Mouse (Mus musculus): ENCODE results near the gene Gm49366. TPM values are rescaled to one million over a fixed set of nuclear protein-coding genes. Genes with fewer than 3 reads are reported as not detected.

The Gm49366 gene
- polyA plus RNA-seq, 1 experiment from 2014 or later = not detected

GRCm38 (mm10) chr12:84053679-84054391 is 15.1 kb downstream of the Gm49366 start:
- Histone ChIP-seq H3K4me3 (ENCODE audit: low read depth, low read length) (peak overlapping the region; percentile 38), H3K27ac (replicated peaks; ENCODE audit: low read depth, low read length) (no peak overlapping the region), H3K9me3 (replicated peaks; ENCODE audit: control insufficient read depth, low read length) (no peaks in the 10 kb centered on the region), H3K9ac (replicated peaks; ENCODE audit: low read length) (peak overlapping the region; percentile 50), H3K4me1 (ENCODE audit: control insufficient read depth, insufficient read depth, low read length) (no peaks in the 10 kb centered on the region), H3K4me2 (ENCODE audit: low read depth, low read length) (peak overlapping the region; percentile 78), H3K36me3 (replicated peaks; ENCODE audit: control insufficient read depth, insufficient read depth, low read depth, low read length) (no peaks in the 10 kb centered on the region), H3K27me3 (ENCODE audit: control insufficient read depth, insufficient read depth, low read length) (peaks cover 6% of the 10 kb centered on the region; the same call in 1 of the 2 replicates)
- no peak for ATAC-seq (replicated peaks; ENCODE audit: insufficient number of reproducible peaks, low FRiP score, low TSS enrichment, low read depth)
- 3% methylated on average over 40 of the region's 46 CpGs for WGBS
- peak; percentile 62 for DNase-seq (ENCODE audit: low spot score)

GRCm38 (mm10) chr12:84060946-84061345 is 22.2 kb downstream of the Gm49366 start:
- H3K27me3 ChIP-seq (ENCODE audit: control insufficient read depth, insufficient read depth, low read length) = no peaks in the 10 kb centered on the region
- no peak overlapping the region for H3K9ac ChIP-seq (replicated peaks; ENCODE audit: low read length)
- H3K36me3 ChIP-seq (replicated peaks; ENCODE audit: control insufficient read depth, insufficient read depth, low read depth, low read length) = no peaks in the 10 kb centered on the region
- ATAC-seq (replicated peaks; ENCODE audit: insufficient number of reproducible peaks, low FRiP score, low TSS enrichment, low read depth) (no peak), DNase-seq (ENCODE audit: low spot score) (no peak)
- no peak overlapping the region for H3K27ac ChIP-seq (replicated peaks; ENCODE audit: low read depth, low read length)
- no peak overlapping the region for H3K4me2 ChIP-seq (ENCODE audit: low read depth, low read length)
- no peaks in the 10 kb centered on the region for H3K9me3 ChIP-seq (replicated peaks; ENCODE audit: control insufficient read depth, low read length)
- 25% methylated on average over 2 of the region's 2 CpGs for WGBS
- no peaks in the 10 kb centered on the region for H3K4me1 ChIP-seq (ENCODE audit: control insufficient read depth, insufficient read depth, low read length)
- H3K4me3 ChIP-seq (ENCODE audit: low read depth, low read length) = no peak overlapping the region

GRCm38 (mm10) chr12:84062336-84062735 is 23.6 kb downstream of the Gm49366 start:
- H3K9me3 ChIP-seq (replicated peaks; ENCODE audit: control insufficient read depth, low read length) = no peaks in the 10 kb centered on the region

GRCm38 (mm10) chr12:84063228-84063627 is 24.5 kb downstream of the Gm49366 start:
- Histone ChIP-seq H3K4me3 (ENCODE audit: low read depth, low read length) (no peak overlapping the region), H3K27ac (replicated peaks; ENCODE audit: low read depth, low read length) (no peak overlapping the region), H3K27me3 (ENCODE audit: control insufficient read depth, insufficient read depth, low read length) (no peaks in the 10 kb centered on the region; the same call in 1 of the 2 replicates), H3K36me3 (replicated peaks; ENCODE audit: control insufficient read depth, insufficient read depth, low read depth, low read length) (no peaks in the 10 kb centered on the region), H3K4me1 (ENCODE audit: control insufficient read depth, insufficient read depth, low read length) (no peaks in the 10 kb centered on the region), H3K9me3 (replicated peaks; ENCODE audit: control insufficient read depth, low read length) (no peaks in the 10 kb centered on the region), H3K9ac (replicated peaks; ENCODE audit: low read length) (no peak overlapping the region), H3K4me2 (ENCODE audit: low read depth, low read length) (no peak overlapping the region)
- WGBS = 67% methylated on average over 5 of the region's 5 CpGs
- no peak for ATAC-seq (replicated peaks; ENCODE audit: insufficient number of reproducible peaks, low FRiP score, low TSS enrichment, low read depth)
- DNase-seq (ENCODE audit: low spot score) = no peak

More at GRCm38 (mm10) chr12:84062336-84062735, 23.6 kb downstream of the Gm49366 start:
- Histone ChIP-seq H3K4me3 (ENCODE audit: low read depth, low read length) (no peak overlapping the region), H3K9ac (replicated peaks; ENCODE audit: low read length) (no peak overlapping the region), H3K27me3 (ENCODE audit: control insufficient read depth, insufficient read depth, low read length) (no peaks in the 10 kb centered on the region), H3K36me3 (replicated peaks; ENCODE audit: control insufficient read depth, insufficient read depth, low read depth, low read length) (no peaks in the 10 kb centered on the region), H3K27ac (replicated peaks; ENCODE audit: low read depth, low read length) (no peak overlapping the region), H3K4me1 (ENCODE audit: control insufficient read depth, insufficient read depth, low read length) (no peaks in the 10 kb centered on the region), H3K4me2 (ENCODE audit: low read depth, low read length) (no peak overlapping the region)
- ATAC-seq (replicated peaks; ENCODE audit: insufficient number of reproducible peaks, low FRiP score, low TSS enrichment, low read depth) (no peak), DNase-seq (ENCODE audit: low spot score) (no peak)
- 91% methylated on average over 20 of the region's 20 CpGs for WGBS

GRCm38 (mm10) chr12:84063833-84064232 is 25.1 kb downstream of the Gm49366 start:
- Histone ChIP-seq H3K27ac (replicated peaks; ENCODE audit: low read depth, low read length) (no peak overlapping the region), H3K4me3 (ENCODE audit: low read depth, low read length) (no peak overlapping the region), H3K9me3 (replicated peaks; ENCODE audit: control insufficient read depth, low read length) (no peaks in the 10 kb centered on the region), H3K4me2 (ENCODE audit: low read depth, low read length) (no peak overlapping the region), H3K9ac (replicated peaks; ENCODE audit: low read length) (no peak overlapping the region), H3K4me1 (ENCODE audit: control insufficient read depth, insufficient read depth, low read length) (no peaks in the 10 kb centered on the region), H3K36me3 (replicated peaks; ENCODE audit: control insufficient read depth, insufficient read depth, low read depth, low read length) (no peaks in the 10 kb centered on the region), H3K27me3 (ENCODE audit: control insufficient read depth, insufficient read depth, low read length) (peaks cover 3% of the 10 kb centered on the region; the same call in 1 of the 2 replicates)
- ATAC-seq (replicated peaks; ENCODE audit: insufficient number of reproducible peaks, low FRiP score, low TSS enrichment, low read depth) (no peak), DNase-seq (ENCODE audit: low spot score) (no peak)
- WGBS = 85% methylated on average over 2 of the region's 2 CpGs

- WGBS = 74% methylated on average over 8 of the region's 8 CpGs
- Histone ChIP-seq H3K36me3 (replicated peaks; ENCODE audit: control insufficient read depth, insufficient read depth, low read depth, low read length) (no peaks in the 10 kb centered on the region), H3K4me2 (ENCODE audit: low read depth, low read length) (no peak overlapping the region), H3K4me1 (ENCODE audit: control insufficient read depth, insufficient read depth, low read length) (no peaks in the 10 kb centered on the region), H3K27ac (replicated peaks; ENCODE audit: low read depth, low read length) (no peak overlapping the region), H3K27me3 (ENCODE audit: control insufficient read depth, insufficient read depth, low read length) (peaks cover 7% of the 10 kb centered on the region; the same call in 1 of the 2 replicates), H3K9ac (replicated peaks; ENCODE audit: low read length) (no peak overlapping the region), H3K4me3 (ENCODE audit: low read depth, low read length) (no peak overlapping the region), H3K9me3 (replicated peaks; ENCODE audit: control insufficient read depth, low read length) (no peaks in the 10 kb centered on the region)
- DNase-seq (ENCODE audit: low spot score) (no peak), ATAC-seq (replicated peaks; ENCODE audit: insufficient number of reproducible peaks, low FRiP score, low TSS enrichment, low read depth) (no peak)
These were observed 25.9 kb downstream of the Gm49366 start for GRCm38 (mm10) chr12:84064621-84065020.

- Histone ChIP-seq H3K9me3 (replicated peaks; ENCODE audit: control insufficient read depth, low read length) (no peaks in the 10 kb centered on the region), H3K4me1 (ENCODE audit: control insufficient read depth, insufficient read depth, low read length) (no peaks in the 10 kb centered on the region), H3K36me3 (replicated peaks; ENCODE audit: control insufficient read depth, insufficient read depth, low read depth, low read length) (no peaks in the 10 kb centered on the region), H3K4me3 (ENCODE audit: low read depth, low read length) (no peak overlapping the region), H3K4me2 (ENCODE audit: low read depth, low read length) (no peak overlapping the region), H3K27me3 (ENCODE audit: control insufficient read depth, insufficient read depth, low read length) (peaks cover 7% of the 10 kb centered on the region; the same call in 1 of the 2 replicates), H3K9ac (replicated peaks; ENCODE audit: low read length) (no peak overlapping the region), H3K27ac (replicated peaks; ENCODE audit: low read depth, low read length) (no peak overlapping the region)
- ATAC-seq (replicated peaks; ENCODE audit: insufficient number of reproducible peaks, low FRiP score, low TSS enrichment, low read depth) (no peak), DNase-seq (ENCODE audit: low spot score) (no peak)
- 83% methylated on average over 4 of the region's 4 CpGs for WGBS
These were observed 29.0 kb downstream of the Gm49366 start for GRCm38 (mm10) chr12:84067752-84068151.

- H3K9ac ChIP-seq (replicated peaks; ENCODE audit: low read length) = no peak overlapping the region
- no peak overlapping the region for H3K27ac ChIP-seq (replicated peaks; ENCODE audit: low read depth, low read length)
- no peaks in the 10 kb centered on the region for H3K4me1 ChIP-seq (ENCODE audit: control insufficient read depth, insufficient read depth, low read length)
- 56% methylated on average over 8 of the region's 8 CpGs for WGBS
- no peak overlapping the region for H3K4me2 ChIP-seq (ENCODE audit: low read depth, low read length)
- H3K27me3 ChIP-seq (ENCODE audit: control insufficient read depth, insufficient read depth, low read length) = peaks cover 7% of the 10 kb centered on the region; the same call in 1 of the 2 replicates
- ATAC-seq (replicated peaks; ENCODE audit: insufficient number of reproducible peaks, low FRiP score, low TSS enrichment, low read depth) (no peak), DNase-seq (ENCODE audit: low spot score) (no peak)
- H3K4me3 ChIP-seq (ENCODE audit: low read depth, low read length) = no peak overlapping the region
- no peaks in the 10 kb centered on the region for H3K9me3 ChIP-seq (replicated peaks; ENCODE audit: control insufficient read depth, low read length)
- no peaks in the 10 kb centered on the region for H3K36me3 ChIP-seq (replicated peaks; ENCODE audit: control insufficient read depth, insufficient read depth, low read depth, low read length)
These were observed 29.6 kb downstream of the Gm49366 start for GRCm38 (mm10) chr12:84068296-84068695.
